Mouse (Mus musculus) thymus, postnatal 14 days (tissue): ENCODE data around the gene Asxl1.
A peak's percentile ranks its signal among the peaks of the same experiment; 100 is the strongest.
"Not testable (repeated sequence)": the region's sequence is repeated elsewhere in the genome, so short reads cannot be mapped to it uniquely, and the experiment has no call there.

Experiments
- DNase-seq: peaks from one replicate; pipeline ENCODE4 v3.0.0; 2021

The Asxl1 gene

DNA sequence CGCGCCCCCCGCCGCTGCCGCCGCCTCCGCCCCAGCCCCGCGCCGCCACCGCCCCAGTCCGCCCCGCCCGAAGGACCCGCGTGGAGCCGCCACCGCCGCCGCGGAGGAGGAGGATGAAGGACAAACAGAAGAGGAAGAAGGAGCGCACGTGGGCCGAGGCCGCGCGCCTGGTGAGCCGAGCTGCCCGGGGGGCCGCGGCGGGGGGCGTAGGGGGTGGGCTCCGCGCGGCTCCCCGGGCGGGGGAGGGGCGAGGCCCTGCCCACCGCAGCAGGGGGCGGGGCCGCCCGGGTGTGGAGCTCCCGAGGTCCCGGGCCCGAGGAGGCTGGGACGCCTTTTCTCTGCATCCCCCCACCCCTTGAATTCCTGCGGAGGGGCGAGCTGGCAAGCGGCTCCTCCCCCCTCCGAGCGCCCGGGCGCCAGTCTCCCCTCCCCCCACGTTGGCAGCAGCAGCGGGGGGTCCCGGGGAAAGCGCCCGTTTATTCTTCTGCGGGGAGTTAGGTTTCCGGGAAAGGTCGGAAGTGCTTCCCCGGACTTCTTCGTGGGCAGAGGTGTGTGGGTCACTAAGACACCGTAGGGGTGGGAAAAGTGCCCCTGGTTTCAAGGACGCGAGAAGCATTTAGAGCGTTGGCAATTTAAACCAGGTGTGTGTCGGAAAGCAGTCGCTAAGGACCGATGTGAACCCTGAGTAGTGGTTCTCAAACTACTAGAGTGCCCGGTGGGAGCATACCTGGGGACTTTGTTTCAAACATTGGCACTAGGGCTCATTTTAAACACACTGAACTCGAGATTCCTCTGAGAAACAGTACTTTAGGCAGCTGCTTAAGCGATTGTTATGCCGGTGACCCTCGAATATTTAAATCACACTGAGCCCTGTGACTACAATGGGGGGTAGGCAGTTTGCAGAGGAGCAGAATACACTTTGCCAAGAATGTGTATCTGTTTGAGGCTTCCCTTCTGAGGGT is 873 bp downstream of the Asxl1 start:
- peak; percentile 80 for DNase-seq

DNA sequence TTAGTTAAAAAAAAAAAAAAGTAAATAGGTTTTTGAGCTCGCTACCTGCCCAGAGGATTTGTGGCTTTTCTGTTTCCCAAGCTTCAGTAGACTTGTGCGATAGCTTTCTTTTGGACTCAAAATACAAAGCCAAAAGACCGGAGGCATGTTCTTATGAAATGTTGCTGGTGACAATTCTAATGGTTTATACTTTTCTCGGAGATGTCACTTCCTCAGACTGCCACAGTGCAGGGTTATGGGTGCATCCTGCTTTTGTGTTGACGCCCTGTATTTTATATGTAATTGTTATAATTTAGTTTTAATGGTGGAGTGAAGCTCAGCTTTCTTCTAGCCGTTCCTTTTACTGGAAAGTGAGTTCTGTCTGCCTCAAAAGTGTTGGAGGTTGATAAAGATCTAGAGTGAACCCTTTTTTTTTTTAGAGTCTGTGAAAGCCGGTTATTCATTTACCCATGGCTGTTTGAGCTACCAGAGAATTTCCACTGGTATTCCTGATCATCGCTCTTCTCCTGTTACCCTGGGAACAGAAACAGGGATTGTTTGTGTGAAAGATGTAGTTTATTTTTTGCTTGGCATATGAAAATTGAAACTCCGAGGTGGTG is 1.7 kb downstream of the Asxl1 start:
- no peak for DNase-seq

DNA sequence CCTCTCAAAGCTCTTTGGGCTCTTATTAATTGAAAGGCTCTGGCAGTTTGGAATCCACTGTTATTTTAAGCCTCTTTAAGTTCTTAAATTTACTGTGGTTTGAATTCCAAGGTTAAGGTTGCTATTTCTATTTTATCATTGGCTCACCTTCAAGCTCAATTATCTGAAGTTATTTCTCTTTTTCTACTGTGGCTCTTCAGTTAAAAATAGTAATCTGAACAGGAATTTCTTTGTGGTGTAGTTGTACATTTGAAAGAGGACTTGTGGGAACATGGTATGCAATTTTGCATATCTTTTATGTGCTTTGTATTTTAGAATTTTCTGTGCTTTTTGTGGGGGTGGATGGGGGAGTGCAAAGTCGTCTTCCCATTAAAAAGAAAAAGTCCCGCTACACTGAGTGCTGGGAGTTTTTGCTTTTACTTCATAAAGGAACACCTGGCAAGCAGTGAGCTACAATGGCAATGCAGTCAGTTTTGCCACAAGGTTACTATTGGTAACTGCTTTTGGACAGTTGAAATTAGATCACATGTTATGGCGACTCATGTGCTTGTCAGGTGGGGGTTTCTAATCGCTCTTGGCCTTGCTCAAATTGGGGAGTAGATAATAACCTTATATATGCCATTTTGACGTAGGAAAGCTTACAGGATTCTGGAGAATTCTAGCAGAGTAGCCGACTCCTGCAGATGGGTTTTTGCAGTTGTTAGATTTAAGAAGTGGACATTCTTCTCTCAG is 2.6 kb downstream of the Asxl1 start:
- DNase-seq: no peak

DNA sequence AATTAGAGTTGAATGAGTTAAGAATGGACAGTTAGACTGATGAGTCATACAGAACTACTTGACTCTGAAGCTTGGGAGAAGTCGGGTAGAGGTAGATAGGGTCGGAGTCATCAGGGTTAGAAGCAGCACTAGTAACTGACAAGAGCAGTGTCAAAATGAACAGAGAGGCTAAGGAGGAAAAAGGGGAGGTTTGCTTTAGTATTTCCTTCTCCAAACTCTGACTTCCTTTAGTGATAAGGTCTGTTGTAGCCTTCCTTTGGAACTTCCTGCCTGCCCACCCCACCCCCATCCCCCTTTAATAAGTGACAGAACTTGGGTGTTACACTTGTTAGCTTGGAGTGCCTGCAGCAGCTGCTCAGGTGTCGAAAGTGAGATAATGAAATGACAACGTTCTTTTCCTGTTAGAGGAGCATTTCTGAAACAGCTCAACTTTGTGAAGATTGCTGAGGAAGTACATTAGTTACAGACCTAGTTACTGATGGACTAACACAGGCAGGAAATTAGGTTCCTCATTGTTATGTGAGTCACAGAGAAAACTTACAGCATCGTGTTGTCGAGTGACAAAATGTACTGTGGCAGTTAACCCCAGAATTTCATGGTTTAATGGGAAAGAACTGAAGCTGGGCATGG is 5.0 kb downstream of the Asxl1 start:
- no peak for DNase-seq

DNA sequence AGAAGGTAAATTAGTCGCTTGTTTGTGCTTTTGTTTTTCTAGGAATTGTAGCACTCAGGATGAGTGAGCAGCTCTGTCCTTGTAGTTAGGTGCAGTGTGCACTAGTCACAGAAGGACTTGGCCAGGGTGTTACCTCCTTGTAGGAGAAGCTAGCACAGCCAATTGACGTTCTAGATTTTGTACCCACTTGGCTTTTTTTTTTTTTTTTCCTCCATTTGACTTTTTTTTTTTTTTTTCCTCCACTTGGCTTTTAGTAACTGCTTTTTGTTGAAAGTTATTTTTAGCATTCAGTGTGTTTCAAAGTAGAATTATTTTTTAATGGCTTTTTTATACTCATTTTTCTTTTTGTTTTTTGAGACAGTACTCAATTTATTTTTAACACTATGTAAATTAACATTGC is 9.0 kb downstream of the Asxl1 start:
- DNase-seq: no peak

DNA sequence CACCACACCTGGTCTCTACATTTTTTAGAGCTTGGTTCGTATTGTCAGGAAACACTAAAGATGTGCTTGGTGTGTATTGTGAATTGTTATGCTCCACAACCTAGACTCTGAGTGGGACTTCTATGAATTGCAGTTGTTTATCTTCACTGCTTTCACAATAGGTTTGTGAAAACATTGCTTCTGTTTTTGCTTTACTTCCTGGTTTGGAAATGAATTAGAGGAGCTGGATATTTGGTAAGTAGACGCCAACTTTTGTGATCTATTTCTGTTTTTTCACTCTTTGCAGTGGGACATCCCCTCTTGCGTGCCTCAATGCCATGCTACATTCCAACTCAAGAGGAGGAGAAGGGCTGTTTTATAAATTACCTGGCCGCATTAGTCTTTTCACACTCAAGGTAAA is 11.2 kb downstream of the Asxl1 start:
- DNase-seq: no peak

DNA sequence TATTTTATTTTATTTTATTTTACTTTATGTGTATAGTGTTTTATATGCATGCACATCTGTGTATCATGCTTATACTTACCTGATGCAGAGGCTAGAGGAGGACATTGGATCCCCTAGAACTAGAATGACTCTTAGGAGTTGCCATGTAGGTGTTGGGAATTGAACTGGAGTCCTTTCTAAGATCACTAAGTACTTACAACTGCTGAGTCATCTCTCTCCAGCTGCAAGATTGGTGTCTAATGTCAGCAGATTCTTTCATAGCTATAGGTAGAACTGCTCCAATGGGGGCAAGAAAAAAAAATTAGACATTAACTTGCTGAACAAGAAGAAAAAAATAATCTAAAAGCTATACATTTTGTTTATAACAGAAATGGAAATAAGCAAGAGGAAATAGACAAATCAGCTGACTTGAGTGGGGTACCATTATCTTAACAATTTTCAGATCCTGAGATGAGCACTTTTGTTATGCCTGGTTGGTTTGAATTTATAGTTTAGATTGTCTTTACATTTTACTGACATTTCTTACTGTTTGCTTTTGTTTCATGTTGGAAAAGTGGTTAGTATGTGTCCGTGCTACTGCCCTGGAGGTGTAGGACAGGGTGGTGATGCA is 15.6 kb downstream of the Asxl1 start:
- DNase-seq: no peak

DNA sequence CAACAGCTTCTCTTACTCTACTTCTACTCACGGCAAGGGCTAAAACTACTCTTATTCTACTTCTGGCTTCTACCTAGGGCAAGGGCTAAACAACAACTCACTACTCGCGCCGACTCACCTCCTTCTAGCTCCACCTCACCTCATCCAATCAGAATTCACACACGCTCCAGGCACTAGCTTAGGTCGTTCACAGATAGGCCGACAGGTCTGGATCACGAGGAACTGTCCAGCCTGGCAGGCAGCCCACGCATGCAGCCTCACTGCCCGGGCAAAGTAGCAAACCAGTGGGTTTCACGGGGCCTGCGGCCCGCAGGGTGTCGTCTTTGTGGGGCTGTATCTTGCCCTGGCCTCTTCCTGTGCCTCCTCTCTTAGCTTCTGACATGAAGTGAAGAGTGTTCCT is 18.9 kb downstream of the Asxl1 start:
- not testable (repeated sequence) for DNase-seq

DNA sequence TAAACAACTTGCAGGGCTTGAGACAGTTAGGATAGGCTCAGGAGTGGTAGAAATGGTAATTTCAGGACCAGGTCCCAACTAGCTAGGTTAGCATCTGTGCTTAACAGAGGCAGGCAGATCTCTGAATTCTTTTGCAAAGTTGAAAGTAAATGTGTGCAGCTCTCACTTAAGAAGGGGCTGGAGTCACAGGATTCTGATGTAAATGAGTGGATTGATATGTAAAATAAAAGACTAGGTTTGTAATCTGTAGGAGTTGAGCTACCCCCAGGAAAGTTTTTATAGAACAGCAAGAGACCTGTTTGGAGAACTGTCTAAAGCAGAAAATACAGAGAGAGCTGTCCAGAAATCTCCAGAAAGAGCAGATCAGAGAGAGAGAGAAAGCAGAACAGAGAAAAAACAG is 25.2 kb downstream of the Asxl1 start:
- DNase-seq: no peak

DNA sequence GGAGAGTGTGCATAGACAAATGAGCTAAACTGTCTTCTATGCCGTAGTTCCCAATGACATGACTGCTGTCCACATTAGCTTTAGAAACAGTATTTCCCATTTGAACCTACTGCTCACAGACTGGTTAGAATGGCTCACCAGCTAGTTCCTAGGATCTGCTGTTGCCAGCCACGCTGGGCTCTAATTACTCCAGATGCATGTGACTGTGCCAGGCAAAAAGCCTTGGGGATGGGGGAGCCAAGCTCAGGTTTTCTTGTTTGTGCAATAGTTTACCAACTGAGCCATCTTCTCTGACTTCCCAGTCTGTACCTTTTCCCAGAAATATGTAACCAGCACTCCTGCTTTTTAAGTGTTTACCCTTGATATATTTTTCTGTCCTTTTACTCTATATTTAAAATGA is 29.8 kb downstream of the Asxl1 start:
- DNase-seq: no peak

DNA sequence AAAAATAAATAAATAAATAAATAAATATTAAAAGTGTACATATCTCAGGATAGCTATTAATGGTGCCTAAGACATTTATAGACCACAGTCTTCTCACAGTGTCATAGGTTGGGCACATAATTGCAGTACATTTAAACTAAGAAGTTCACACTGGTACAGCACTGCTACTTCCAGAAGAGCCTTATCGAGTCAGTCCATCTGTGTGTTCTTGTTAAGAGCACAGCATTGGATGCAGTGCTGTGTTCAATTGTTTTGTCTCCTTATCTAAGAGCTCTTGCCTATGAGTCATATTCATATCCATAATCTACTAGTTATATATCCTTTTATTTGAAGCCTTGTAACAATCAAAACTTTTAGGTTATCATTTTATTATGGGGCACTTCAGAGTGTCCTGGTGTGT is 34.9 kb downstream of the Asxl1 start:
- DNase-seq: no peak

DNA sequence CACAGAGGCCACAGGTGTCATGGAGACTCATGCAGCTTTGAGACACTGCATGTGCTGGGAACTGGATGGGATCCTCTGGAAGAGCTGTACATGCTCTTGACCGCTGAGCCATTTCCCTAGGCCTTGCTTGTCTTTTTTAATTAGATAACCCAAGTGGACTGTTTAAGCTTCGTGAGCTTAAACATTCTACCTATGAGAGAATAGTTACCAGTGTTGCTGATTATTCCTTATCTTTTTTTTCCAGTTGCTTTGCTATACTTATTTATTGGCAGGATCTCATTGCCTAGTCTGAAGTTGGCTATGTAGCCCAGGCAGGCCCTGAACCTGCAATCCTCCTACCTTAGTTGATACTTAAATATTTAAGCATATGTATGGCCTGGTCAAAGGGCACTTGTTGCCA is 44.2 kb downstream of the Asxl1 start:
- no peak for DNase-seq

DNA sequence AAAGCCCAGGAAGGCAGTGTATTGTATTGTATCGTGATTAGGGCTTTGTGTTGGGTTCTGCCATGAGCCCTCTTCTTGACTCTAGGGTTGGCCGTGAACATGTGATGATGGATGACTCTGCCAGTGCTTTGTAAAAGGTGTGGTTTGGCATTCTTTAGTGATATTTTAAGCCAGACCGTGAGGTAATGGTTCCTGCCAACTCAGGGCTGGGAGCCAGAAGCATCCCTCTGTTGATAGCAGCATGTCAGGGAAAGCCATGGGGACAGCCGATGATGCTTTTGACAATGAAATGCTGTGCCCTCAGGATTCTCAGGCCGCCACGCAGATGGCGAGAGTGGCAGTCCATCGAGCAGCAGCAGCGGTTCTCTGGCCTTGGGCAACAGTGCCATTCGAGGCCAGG is 47.4 kb downstream of the Asxl1 start:
- no peak for DNase-seq

DNA sequence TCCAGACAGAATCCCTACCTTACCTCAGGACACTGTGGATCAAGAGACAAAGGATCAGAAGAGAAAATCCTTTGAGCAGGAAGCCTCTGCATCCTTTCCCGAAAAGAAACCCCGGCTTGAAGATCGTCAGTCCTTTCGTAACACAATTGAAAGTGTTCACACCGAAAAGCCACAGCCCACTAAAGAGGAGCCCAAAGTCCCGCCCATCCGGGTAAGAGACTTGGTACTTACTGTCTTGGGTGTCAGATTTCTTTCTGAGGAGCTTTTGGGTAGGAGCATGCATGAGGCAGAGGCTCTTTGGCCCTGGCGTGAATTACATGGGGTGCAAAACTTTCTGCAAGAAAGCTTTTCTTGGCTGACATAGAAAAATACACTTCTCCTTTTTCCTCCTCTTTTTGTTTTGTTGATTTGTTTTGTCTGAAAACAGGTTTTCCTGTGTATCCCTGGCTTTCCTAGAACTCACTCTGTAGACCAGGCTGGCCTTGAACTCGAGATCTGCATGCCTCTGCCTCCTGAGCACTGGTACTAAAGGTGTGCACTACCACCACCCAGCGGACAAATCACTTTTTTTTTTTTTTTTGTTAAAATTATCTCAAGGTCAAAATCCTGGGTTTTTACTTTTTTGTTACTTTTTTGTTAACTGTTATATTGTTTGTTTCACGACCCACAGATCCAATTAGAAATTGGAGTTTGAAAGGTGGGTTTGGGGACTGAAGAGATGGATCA is 52.3 kb downstream of the Asxl1 start:
- DNase-seq: no peak

DNA sequence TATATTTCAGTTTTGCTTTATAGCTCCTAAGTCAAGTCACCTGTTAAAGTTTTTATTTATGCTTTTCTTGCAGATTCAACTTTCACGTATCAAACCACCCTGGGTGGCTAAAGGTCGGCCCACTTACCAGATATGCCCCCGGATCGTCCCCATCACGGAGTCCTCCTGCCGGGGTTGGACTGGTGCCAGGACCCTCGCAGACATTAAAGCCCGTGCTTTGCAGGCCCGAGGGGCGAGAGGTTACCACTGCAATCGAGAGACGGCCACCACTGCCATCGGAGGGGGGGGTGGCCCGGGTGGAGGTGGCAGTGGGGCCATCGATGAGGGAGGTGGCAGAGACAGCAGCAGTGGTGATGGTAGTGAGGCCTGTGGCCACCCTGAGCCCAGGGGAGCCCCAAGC is 53.5 kb downstream of the Asxl1 start:
- DNase-seq: no peak

DNA sequence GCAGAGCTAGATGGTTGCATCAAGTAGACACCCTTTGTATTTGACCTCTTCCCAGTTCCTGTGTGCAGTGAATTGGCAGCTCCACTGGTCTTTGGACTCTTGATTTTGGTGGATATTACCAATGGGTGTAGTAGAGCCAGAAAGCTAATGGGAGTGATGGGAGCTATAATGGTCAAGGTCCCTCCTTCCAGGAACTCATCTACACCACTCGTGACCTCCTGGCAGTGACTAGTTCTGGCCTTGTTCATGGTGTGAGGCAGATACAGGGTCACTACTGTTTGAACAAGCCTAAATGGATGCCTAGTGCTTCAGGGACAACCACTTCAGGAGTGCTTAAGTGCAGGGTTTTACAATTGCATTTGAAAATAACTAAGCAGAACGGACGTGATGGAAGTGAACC is 58.4 kb downstream of the Asxl1 start:
- DNase-seq: no peak

DNA sequence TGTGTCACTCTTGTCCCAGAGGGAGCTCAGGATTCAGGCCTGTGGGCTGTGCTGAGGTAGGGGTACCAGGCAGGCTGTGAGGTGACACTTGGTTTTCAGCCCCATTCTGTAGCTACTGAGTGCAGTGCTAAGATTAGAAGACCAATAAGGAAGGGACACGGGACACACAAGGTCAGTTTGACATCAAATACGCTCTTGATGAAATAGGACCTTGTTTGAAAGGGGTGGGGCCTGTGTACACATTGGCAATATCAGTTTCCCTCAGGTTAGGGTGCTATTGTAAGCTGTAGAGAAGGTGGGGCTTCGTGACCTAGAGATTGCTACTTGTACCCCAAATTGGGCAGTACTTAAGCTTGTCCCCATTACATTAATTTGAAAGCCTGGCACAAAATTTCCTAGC is 59.3 kb downstream of the Asxl1 start:
- DNase-seq: no peak

DNA sequence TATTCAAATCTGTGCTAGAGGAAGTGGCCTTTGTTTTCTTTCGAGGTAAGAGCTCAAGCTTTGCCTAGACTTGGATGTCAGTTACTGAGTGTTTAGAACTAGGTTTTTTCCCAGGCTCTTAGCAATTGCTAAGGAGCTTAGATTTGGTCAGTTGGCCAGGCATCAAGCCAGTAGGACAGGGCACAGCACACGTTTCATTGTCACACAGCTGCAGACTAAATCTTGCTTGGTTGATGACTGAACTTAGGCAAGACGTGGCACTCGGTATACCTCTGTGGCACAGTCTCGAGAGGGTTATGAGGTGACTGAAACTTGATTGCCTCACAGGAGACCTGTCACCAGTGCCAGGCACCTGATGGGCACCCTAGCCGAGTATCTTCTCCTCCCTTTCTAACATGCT is 61.3 kb downstream of the Asxl1 start:
- no peak for DNase-seq

DNA sequence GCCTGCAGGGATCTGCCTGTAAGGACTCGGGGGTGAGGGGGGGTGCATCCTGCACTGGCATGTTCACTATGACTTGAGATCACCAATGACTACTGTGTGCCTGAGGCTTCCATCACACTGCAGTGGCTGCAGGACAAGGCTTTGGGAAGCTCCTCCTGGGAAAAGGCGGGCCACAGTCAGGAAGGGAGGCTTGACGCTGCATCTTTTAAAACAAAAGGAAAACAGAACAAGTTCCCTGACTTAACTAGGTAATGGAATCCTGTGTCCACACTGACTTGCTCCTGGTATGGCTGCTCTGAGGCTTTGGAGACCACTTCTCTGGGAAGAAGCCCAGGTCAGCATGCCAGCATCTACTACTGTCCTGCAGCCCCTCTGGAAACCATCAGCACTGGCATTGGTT is 63.3 kb downstream of the Asxl1 start:
- DNase-seq: no peak

DNA sequence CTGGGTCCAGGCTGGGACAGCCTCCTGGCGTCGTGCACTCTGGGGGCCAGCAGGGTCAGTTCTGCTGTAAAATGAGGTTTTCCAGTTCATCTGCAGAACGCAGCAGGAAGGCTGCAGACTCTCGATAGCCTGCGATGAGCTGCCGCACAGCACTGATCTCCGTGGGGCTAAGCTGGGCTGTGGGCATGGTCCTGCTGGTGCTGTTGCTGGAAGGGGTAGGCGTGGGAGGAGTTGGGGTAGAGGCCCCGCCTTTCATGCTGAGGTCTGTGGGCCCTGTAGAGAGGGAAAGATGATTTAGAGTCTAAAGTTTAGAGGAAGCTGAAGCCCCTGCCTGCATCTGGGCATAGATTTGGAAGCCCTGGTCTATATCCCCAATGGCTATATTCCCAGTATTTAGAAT is 65.9 kb downstream of the Asxl1 start:
- no peak for DNase-seq

DNA sequence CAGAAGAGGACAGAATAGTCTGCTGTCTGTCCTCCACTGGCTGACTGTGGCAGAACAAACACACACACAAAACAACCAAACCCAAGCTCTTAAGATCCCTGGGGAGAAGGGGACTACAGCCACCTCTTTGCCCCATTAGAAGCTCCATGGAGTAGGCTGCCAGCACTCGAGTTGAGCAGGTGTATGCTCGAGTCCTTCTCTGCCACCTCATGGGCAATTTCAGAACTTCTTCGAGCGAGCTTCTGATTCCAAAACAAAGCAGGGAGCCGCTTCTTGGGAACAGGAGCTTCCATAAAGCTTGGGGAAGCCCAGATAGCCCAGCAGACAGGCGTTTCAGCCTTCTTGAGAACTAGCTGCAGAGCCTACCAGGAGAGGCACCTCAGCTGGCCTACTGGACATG is 66.9 kb downstream of the Asxl1 start:
- no peak for DNase-seq

DNA sequence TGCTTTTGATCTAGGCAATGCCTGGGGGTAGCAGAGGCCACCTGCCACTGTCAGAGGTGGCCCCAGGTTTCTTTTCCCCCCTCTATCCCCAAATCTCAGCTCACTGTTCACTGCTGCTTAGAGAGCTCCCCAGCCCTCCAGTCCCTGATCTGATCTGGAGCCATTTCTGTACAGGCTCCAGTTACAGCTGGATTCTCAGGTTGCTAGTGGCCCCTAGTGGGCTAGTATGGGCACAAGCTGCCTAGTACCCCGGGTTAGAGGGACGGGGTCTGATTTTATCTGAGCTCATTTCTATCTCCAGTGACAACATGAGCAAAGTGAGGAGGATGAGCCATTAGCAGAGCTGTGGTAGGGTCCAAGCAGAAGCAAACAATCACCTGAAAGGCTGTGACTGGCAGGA is 69.0 kb downstream of the Asxl1 start:
- DNase-seq: peak; percentile 69
